Mouse (Mus musculus): ENCODE results near the gene Gm4131. TPM values are rescaled to one million over a fixed set of nuclear protein-coding genes. Genes with fewer than 3 reads are reported as not detected.
A peak's percentile ranks its signal among the peaks of the same experiment; 100 is the strongest.

The Gm4131 gene
- polyA plus RNA-seq, 1 experiment from 2014 or later = 0.14 TPM

GRCm38 (mm10) chr14:62422265-62422664 is 144.5 kb downstream of the Gm4131 start:
- no peak overlapping the region for H3K9ac ChIP-seq
- H3K4me3 ChIP-seq = no peak overlapping the region
- no peak for ATAC-seq
- no peaks in the 10 kb centered on the region for H3K27me3 ChIP-seq
- WGBS = 72% methylated on average over 4 of the region's 4 CpGs
- H3K36me3 ChIP-seq (ENCODE audit: poor library complexity, severe bottlenecking) = no peaks in the 10 kb centered on the region
- H3K9me3 ChIP-seq (replicated peaks) = no peaks in the 10 kb centered on the region
- peaks cover 27% of the 10 kb centered on the region for H3K4me1 ChIP-seq
- no peak overlapping the region for H3K4me2 ChIP-seq
- H3K27ac ChIP-seq = no peak overlapping the region

- Histone ChIP-seq H3K9ac (no peak overlapping the region), H3K27ac (peak overlapping the region; percentile 95), H3K27me3 (no peaks in the 10 kb centered on the region), H3K9me3 (replicated peaks) (no peaks in the 10 kb centered on the region), H3K4me1 (peaks cover 45% of the 10 kb centered on the region), H3K4me2 (no peak overlapping the region), H3K36me3 (ENCODE audit: poor library complexity, severe bottlenecking) (no peaks in the 10 kb centered on the region), H3K4me3 (no peak overlapping the region)
- WGBS = 86% methylated on average over 3 of the region's 3 CpGs
- no peak for ATAC-seq
Observed at GRCm38 (mm10) chr14:62417501-62417900, 149.2 kb downstream of the Gm4131 start.

GRCm38 (mm10) chr14:62416742-62417134 is 150.0 kb downstream of the Gm4131 start:
- WGBS = 22% methylated on average over 1 of the region's 1 CpGs

GRCm38 (mm10) chr14:62416007-62416741 is 150.5 kb downstream of the Gm4131 start:
- 14% methylated on average over 7 of the region's 7 CpGs for WGBS
- Histone ChIP-seq H3K36me3 (ENCODE audit: poor library complexity, severe bottlenecking) (peaks cover 8% of the 10 kb centered on the region; the same call in 1 of the 2 replicates), H3K4me3 (no peak overlapping the region), H3K4me2 (peak overlapping the region; percentile 19; the same call in 1 of the 2 replicates), H3K9me3 (replicated peaks) (no peaks in the 10 kb centered on the region; the same call in 1 of the 2 replicates), H3K27me3 (no peaks in the 10 kb centered on the region), H3K27ac (peak overlapping the region; percentile 95), H3K9ac (no peak overlapping the region), H3K4me1 (peaks cover 40% of the 10 kb centered on the region)
- ATAC-seq = peak; percentile 94

More at GRCm38 (mm10) chr14:62416742-62417134, 150.0 kb downstream of the Gm4131 start:
- H3K4me2 ChIP-seq = 0 out of 2 replicates have a peak overlapping the region, but pooled peaks have one; percentile 8
- H3K9ac ChIP-seq = no peak overlapping the region
- no peaks in the 10 kb centered on the region for H3K27me3 ChIP-seq
- peaks cover 40% of the 10 kb centered on the region for H3K4me1 ChIP-seq
- H3K27ac ChIP-seq = peak overlapping the region; percentile 95
- no peak overlapping the region for H3K4me3 ChIP-seq
- peak; percentile 78 for ATAC-seq
- no peaks in the 10 kb centered on the region; the same call in 1 of the 2 replicates for H3K9me3 ChIP-seq (replicated peaks)
- peaks cover 4% of the 10 kb centered on the region; the same call in 1 of the 2 replicates for H3K36me3 ChIP-seq (ENCODE audit: poor library complexity, severe bottlenecking)

Other genes with a start within 250 kb of the Gm4131 start
- 4.6 and 5.1 TPM in 2 replicates for gene Gucy1b2, start 110.6 kb downstream of the Gm4131 start, polyA plus RNA-seq (2015; fragmentation: Nextera tagmentation; extraction: Ambion mirVana)
- gene Fam124a, start 11.2 kb downstream of the Gm4131 start, polyA plus RNA-seq (2015; fragmentation: Nextera tagmentation; extraction: Ambion mirVana) = 22.7 and 23.9 TPM in 2 replicates
- gene Serpine3, start 96.7 kb upstream of the Gm4131 start, polyA plus RNA-seq (2015; fragmentation: Nextera tagmentation; extraction: Ambion mirVana) = not detected in 2 replicates
- gene Ints6, start 194.2 kb upstream of the Gm4131 start, polyA plus RNA-seq (2015; fragmentation: Nextera tagmentation; extraction: Ambion mirVana) = 17.9 and 19.4 TPM in 2 replicates